Mouse (Mus musculus): ENCODE measurements around the gene Zfp955b. TPM values are rescaled to one million over a fixed set of nuclear protein-coding genes. Genes with fewer than 3 reads are reported as not detected.
A peak's percentile ranks its signal among the peaks of the same experiment; 100 is the strongest.
"Not testable (repeated sequence)": the region's sequence is repeated elsewhere in the genome, so short reads cannot be mapped to it uniquely, and the experiment has no call there.

Gene Zfp955b
- polyA plus RNA-seq (2014; fragmentation: Nextera tagmentation; extraction: Ambion mirVana): 6.9 and 7.4 TPM in 2 replicates

GRCm38 (mm10) chr17:33289039-33289875 is at the start of gene Zfp955b:
TSS of gene Zfp955b (plus strand) at chr17:33289544.
- no CpG with 5 or more reads among the region's 25 CpGs for WGBS
- H3K36me3 ChIP-seq (ENCODE audit: control insufficient read depth, insufficient read depth, low read length); H3K27ac ChIP-seq (replicated peaks in 1 of 2; ENCODE audit: control insufficient read depth in 1 of 2, insufficient read depth in 1 of 2, low read depth in 2 of 2, low read length in 2 of 2); H3K9me3 ChIP-seq (ENCODE audit: control insufficient read depth, low read length); H3K4me1 ChIP-seq (ENCODE audit: control insufficient read depth in 2 of 2, insufficient read depth in 2 of 2, low read length in 2 of 2); H3K4me3 ChIP-seq (ENCODE audit: control insufficient read depth in 1 of 2, insufficient read depth in 1 of 2, low read depth in 1 of 2, low read length in 2 of 2); H3K9ac ChIP-seq (ENCODE audit: low read length); H3K27me3 ChIP-seq (ENCODE audit: control insufficient read depth, insufficient read depth, low read length): not testable (repeated sequence)
- ATAC-seq (ENCODE audit: insufficient number of reproducible peaks, insufficient read depth, low FRiP score, low read depth): peak; percentile 96
- peak within 1 kb of the TSS; percentile 37; the same call in 1 of the 2 replicates for H3K4me2 ChIP-seq (ENCODE audit: low read length)

DNA sequence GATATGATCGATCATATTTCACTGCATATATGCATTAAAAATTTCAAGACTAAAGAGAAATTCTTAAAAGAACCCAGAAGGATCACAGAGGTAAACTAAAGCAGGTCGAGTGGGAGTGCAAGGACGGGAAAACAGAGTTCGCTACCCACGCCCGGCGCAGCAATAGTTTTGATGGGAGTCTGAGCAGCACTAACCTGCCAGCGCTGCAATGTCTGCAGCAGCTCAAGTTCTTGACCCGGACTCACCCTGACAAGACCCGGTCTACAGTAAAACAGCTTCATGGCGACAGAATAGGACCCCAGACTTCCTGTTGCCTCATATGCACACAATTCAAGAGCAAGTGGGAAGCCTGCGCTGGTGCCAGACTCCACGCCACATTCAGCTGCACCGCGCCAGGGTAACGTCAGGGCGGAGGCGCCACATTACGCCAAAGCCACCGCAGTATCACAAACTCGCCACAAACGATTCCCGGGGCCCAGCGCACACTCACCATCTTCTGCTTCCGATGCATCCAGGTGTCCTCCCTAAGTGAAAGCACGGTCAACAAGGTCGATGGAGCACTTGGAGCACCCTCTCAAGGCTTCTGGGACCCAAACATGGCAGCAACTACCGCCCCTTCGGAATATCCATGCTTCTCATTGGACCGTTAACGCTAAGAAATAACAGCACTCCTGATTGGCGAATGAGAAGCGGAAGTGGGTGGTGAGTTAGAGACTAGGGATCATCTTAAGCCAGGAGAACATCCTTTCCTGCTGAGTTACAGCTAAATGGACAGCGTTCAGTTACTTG is 34.6 kb upstream of the Zfp955b start, which contains the start of gene Zfp955a:
Gene Zfp955a, minus strand, starts transcription at position 616 of the 789 bp plus-strand sequence.
- H3K4me2 ChIP-seq (ENCODE audit: low read length): peak within 1 kb of the TSS; percentile 35
- ATAC-seq (ENCODE audit: insufficient number of reproducible peaks, insufficient read depth, low FRiP score, low read depth): peak; percentile 96
- 35% methylated on average over 1 of the region's 34 CpGs for WGBS
- H3K9me3 ChIP-seq (ENCODE audit: control insufficient read depth, low read length); H3K27ac ChIP-seq (replicated peaks in 1 of 2; ENCODE audit: control insufficient read depth in 1 of 2, insufficient read depth in 1 of 2, low read depth in 2 of 2, low read length in 2 of 2); H3K4me3 ChIP-seq (ENCODE audit: control insufficient read depth in 1 of 2, insufficient read depth in 1 of 2, low read depth in 1 of 2, low read length in 2 of 2); H3K27me3 ChIP-seq (ENCODE audit: control insufficient read depth, insufficient read depth, low read length); H3K4me1 ChIP-seq (ENCODE audit: control insufficient read depth in 2 of 2, insufficient read depth in 2 of 2, low read length in 2 of 2); H3K36me3 ChIP-seq (ENCODE audit: control insufficient read depth, insufficient read depth, low read length); H3K9ac ChIP-seq (ENCODE audit: low read length): not testable (repeated sequence)

DNA sequence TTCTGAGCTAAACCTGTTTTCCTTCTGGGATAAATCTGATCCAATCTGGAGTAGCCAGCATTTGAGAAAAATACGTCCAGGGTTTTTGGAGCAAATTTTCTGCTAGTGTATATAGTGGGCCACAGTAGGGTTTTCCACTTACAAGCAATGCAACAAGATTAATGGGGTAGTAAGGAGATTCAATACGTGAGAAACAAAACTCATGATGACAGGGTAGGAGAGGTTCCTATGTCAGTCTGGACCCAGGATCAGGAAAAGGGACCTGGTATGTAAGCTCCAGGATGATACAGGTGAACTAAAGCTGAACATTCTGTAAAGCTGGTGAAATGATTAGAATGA is 34.1 kb upstream of the Zfp955b start:
- not testable (repeated sequence) for H3K9me3 ChIP-seq (ENCODE audit: control insufficient read depth, low read length); H3K27ac ChIP-seq (replicated peaks in 1 of 2; ENCODE audit: control insufficient read depth in 1 of 2, insufficient read depth in 1 of 2, low read depth in 2 of 2, low read length in 2 of 2); H3K27me3 ChIP-seq (ENCODE audit: control insufficient read depth, insufficient read depth, low read length); H3K4me2 ChIP-seq (ENCODE audit: low read length); H3K4me3 ChIP-seq (ENCODE audit: control insufficient read depth in 1 of 2, insufficient read depth in 1 of 2, low read depth in 1 of 2, low read length in 2 of 2); H3K4me1 ChIP-seq (ENCODE audit: control insufficient read depth in 2 of 2, insufficient read depth in 2 of 2, low read length in 2 of 2); ATAC-seq (ENCODE audit: insufficient number of reproducible peaks, insufficient read depth, low FRiP score, low read depth); H3K9ac ChIP-seq (ENCODE audit: low read length); H3K36me3 ChIP-seq (ENCODE audit: control insufficient read depth, insufficient read depth, low read length)
- no CpG with 5 or more reads among the region's 2 CpGs for WGBS

DNA sequence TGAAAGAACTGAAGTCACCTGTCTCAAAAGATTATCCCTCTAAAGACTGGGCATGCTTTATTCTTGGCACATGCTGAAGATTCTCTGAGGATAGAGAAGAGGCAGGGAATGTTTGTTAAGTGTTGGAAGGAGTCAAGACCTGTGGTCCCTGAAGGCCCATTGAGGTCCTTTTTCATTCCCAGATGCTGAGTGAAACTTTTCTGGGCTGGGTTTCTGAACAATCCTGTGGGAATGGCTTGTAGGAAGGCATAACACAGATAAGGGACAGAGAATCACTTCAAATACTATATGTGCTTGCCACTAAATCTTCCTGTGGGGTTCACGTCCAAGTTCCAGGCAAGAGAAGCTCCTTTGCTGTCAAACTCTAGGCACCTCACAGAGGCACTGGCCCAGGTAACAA is 25.0 kb upstream of the Zfp955b start, which contains the start of gene Olfr63:
Gene Olfr63, plus strand, starts transcription at position 301 of the 400 bp plus-strand sequence.
- Histone ChIP-seq H3K9me3 (ENCODE audit: control insufficient read depth, low read length) (no peaks in the 10 kb centered on the region), H3K4me2 (ENCODE audit: low read length) (no peak within 1 kb of the TSS), H3K36me3 (ENCODE audit: control insufficient read depth, insufficient read depth, low read length) (no peaks in the 10 kb centered on the region), H3K4me1 (ENCODE audit: control insufficient read depth in 2 of 2, insufficient read depth in 2 of 2, low read length in 2 of 2) (no peaks in the 10 kb centered on the region), H3K27me3 (ENCODE audit: control insufficient read depth, insufficient read depth, low read length) (no peaks in the 10 kb centered on the region), H3K4me3 (ENCODE audit: control insufficient read depth in 1 of 2, insufficient read depth in 1 of 2, low read depth in 1 of 2, low read length in 2 of 2) (no peak within 1 kb of the TSS), H3K9ac (ENCODE audit: low read length) (no peak within 1 kb of the TSS), H3K27ac (replicated peaks in 1 of 2; ENCODE audit: control insufficient read depth in 1 of 2, insufficient read depth in 1 of 2, low read depth in 2 of 2, low read length in 2 of 2) (no peak within 1 kb of the TSS)
- 58% methylated on average over 1 of the region's 1 CpGs for WGBS
- no peak for ATAC-seq (ENCODE audit: insufficient number of reproducible peaks, insufficient read depth, low FRiP score, low read depth)

DNA sequence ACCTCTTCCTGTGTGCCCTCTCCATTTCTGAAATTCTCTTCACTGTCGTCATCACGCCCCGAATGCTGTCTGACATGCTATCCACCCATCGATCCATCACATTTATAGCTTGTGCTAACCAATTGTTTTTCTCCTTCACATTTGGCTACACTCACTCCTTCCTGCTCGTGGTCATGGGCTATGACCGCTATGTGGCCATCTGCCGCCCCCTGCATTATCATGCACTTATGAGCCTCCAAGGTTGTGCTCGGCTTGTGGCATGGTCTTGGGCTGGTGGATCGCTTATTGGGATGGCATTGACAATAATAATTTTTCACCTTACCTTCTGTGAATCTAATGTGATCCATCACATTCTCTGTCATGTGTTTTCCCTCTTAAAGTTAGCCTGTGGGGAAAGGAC is 20.4 kb upstream of the Zfp955b start:
- Histone ChIP-seq H3K4me2 (ENCODE audit: low read length) (no peak overlapping the region), H3K27ac (replicated peaks in 1 of 2; ENCODE audit: control insufficient read depth in 1 of 2, insufficient read depth in 1 of 2, low read depth in 2 of 2, low read length in 2 of 2) (no peak overlapping the region), H3K36me3 (ENCODE audit: control insufficient read depth, insufficient read depth, low read length) (no peaks in the 10 kb centered on the region), H3K9me3 (ENCODE audit: control insufficient read depth, low read length) (no peaks in the 10 kb centered on the region), H3K4me3 (ENCODE audit: control insufficient read depth in 1 of 2, insufficient read depth in 1 of 2, low read depth in 1 of 2, low read length in 2 of 2) (no peak overlapping the region), H3K4me1 (ENCODE audit: control insufficient read depth in 2 of 2, insufficient read depth in 2 of 2, low read length in 2 of 2) (no peaks in the 10 kb centered on the region), H3K27me3 (ENCODE audit: control insufficient read depth, insufficient read depth, low read length) (no peaks in the 10 kb centered on the region), H3K9ac (ENCODE audit: low read length) (no peak overlapping the region)
- 81% methylated on average over 9 of the region's 9 CpGs for WGBS
- ATAC-seq (ENCODE audit: insufficient number of reproducible peaks, insufficient read depth, low FRiP score, low read depth): no peak

- not testable (repeated sequence) for H3K4me3 ChIP-seq (ENCODE audit: control insufficient read depth in 1 of 2, insufficient read depth in 1 of 2, low read depth in 1 of 2, low read length in 2 of 2); H3K4me1 ChIP-seq (ENCODE audit: control insufficient read depth in 2 of 2, insufficient read depth in 2 of 2, low read length in 2 of 2); H3K9me3 ChIP-seq (ENCODE audit: control insufficient read depth, low read length); H3K27me3 ChIP-seq (ENCODE audit: control insufficient read depth, insufficient read depth, low read length); ATAC-seq (ENCODE audit: insufficient number of reproducible peaks, insufficient read depth, low FRiP score, low read depth); H3K9ac ChIP-seq (ENCODE audit: low read length); H3K36me3 ChIP-seq (ENCODE audit: control insufficient read depth, insufficient read depth, low read length); H3K27ac ChIP-seq (replicated peaks in 1 of 2; ENCODE audit: control insufficient read depth in 1 of 2, insufficient read depth in 1 of 2, low read depth in 2 of 2, low read length in 2 of 2)
- peak overlapping the region; percentile 37; the same call in 1 of the 2 replicates for H3K4me2 ChIP-seq (ENCODE audit: low read length)
- WGBS: no CpG with 5 or more reads among the region's 9 CpGs
Measured at GRCm38 (mm10) chr17:33289876-33290149, 469 bp downstream of the Zfp955b start.

GRCm38 (mm10) chr17:33352981-33353380 is 63.6 kb downstream of the Zfp955b start:
- Histone ChIP-seq H3K4me3 (ENCODE audit: control insufficient read depth in 1 of 2, insufficient read depth in 1 of 2, low read depth in 1 of 2, low read length in 2 of 2) (no peak overlapping the region), H3K9ac (ENCODE audit: low read length) (no peak overlapping the region), H3K4me2 (ENCODE audit: low read length) (no peak overlapping the region), H3K36me3 (ENCODE audit: control insufficient read depth, insufficient read depth, low read length) (no peaks in the 10 kb centered on the region), H3K9me3 (ENCODE audit: control insufficient read depth, low read length) (peaks cover 7% of the 10 kb centered on the region), H3K27ac (replicated peaks in 1 of 2; ENCODE audit: control insufficient read depth in 1 of 2, insufficient read depth in 1 of 2, low read depth in 2 of 2, low read length in 2 of 2) (no peak overlapping the region), H3K4me1 (ENCODE audit: control insufficient read depth in 2 of 2, insufficient read depth in 2 of 2, low read length in 2 of 2) (0 out of 4 replicates have a peak, but pooled peaks cover 0 to 7% of the 10 kb centered on the region in 2 experiments), H3K27me3 (ENCODE audit: control insufficient read depth, insufficient read depth, low read length) (no peaks in the 10 kb centered on the region)
- 86% methylated on average over 1 of the region's 1 CpGs for WGBS
- ATAC-seq (ENCODE audit: insufficient number of reproducible peaks, insufficient read depth, low FRiP score, low read depth): no peak
